Mouse (Mus musculus): ENCODE results near the gene Mpp6. TPM values are rescaled to one million over a fixed set of nuclear protein-coding genes. Genes with fewer than 3 reads are reported as not detected.

The Mpp6 gene
- polyA plus RNA-seq, 1 experiment from 2014 or later, result 82.8 TPM

- WGBS, result 62% methylated on average over 5 of the region's 5 CpGs
- no peaks in the 10 kb centered on the region for H3K27me3 ChIP-seq (ENCODE audit: control insufficient read depth, insufficient read depth, low read length)
- H3K36me3 ChIP-seq (ENCODE audit: control insufficient read depth, insufficient read depth, low read length), result no peaks in the 10 kb centered on the region
- ATAC-seq (ENCODE audit: insufficient number of reproducible peaks, low FRiP score, low TSS enrichment, low read depth) (no peak), DNase-seq (ENCODE audit: low spot score) (no peak)
- no peak overlapping the region for H3K4me3 ChIP-seq (ENCODE audit: low read depth, low read length)
- H3K4me1 ChIP-seq (ENCODE audit: control insufficient read depth, insufficient read depth, low read length), result peaks cover 3% of the 10 kb centered on the region; the same call in 1 of the 2 replicates
- no peaks in the 10 kb centered on the region for H3K9me3 ChIP-seq (ENCODE audit: control insufficient read depth, low read length)
- no peak overlapping the region for H3K27ac ChIP-seq (replicated peaks; ENCODE audit: low read depth, low read length)
- H3K4me2 ChIP-seq (ENCODE audit: low read depth, severe bottlenecking), result no peak overlapping the region
- H3K9ac ChIP-seq (ENCODE audit: low read length), result no peak overlapping the region
Observed at GRCm38 (mm10) chr6:50222351-50222750, 112.3 kb downstream of the Mpp6 start.

- Histone ChIP-seq H3K27me3 (ENCODE audit: control insufficient read depth, insufficient read depth, low read length) (no peaks in the 10 kb centered on the region), H3K4me1 (ENCODE audit: control insufficient read depth, insufficient read depth, low read length) (peaks cover 3% of the 10 kb centered on the region; the same call in 1 of the 2 replicates)
- 78% methylated on average over 5 of the region's 5 CpGs for WGBS
Observed at GRCm38 (mm10) chr6:50222986-50223385, 112.9 kb downstream of the Mpp6 start.

GRCm38 (mm10) chr6:50223606-50224005 is 113.6 kb downstream of the Mpp6 start:
- Histone ChIP-seq H3K4me2 (ENCODE audit: low read depth, severe bottlenecking) (no peak overlapping the region), H3K4me1 (ENCODE audit: control insufficient read depth, insufficient read depth, low read length) (peaks cover under 1% of the 10 kb centered on the region; the same call in 1 of the 2 replicates), H3K9ac (ENCODE audit: low read length) (no peak overlapping the region), H3K27me3 (ENCODE audit: control insufficient read depth, insufficient read depth, low read length) (no peaks in the 10 kb centered on the region), H3K27ac (replicated peaks; ENCODE audit: low read depth, low read length) (no peak overlapping the region), H3K4me3 (ENCODE audit: low read depth, low read length) (no peak overlapping the region), H3K36me3 (ENCODE audit: control insufficient read depth, insufficient read depth, low read length) (no peaks in the 10 kb centered on the region), H3K9me3 (ENCODE audit: control insufficient read depth, low read length) (no peaks in the 10 kb centered on the region)
- WGBS, result 85% methylated on average over 4 of the region's 4 CpGs
- ATAC-seq (ENCODE audit: insufficient number of reproducible peaks, low FRiP score, low TSS enrichment, low read depth), result no peak
- no peak for DNase-seq (ENCODE audit: low spot score)

More at GRCm38 (mm10) chr6:50222986-50223385, 112.9 kb downstream of the Mpp6 start:
- no peak overlapping the region for H3K27ac ChIP-seq (replicated peaks; ENCODE audit: low read depth, low read length)
- H3K4me2 ChIP-seq (ENCODE audit: low read depth, severe bottlenecking), result no peak overlapping the region
- DNase-seq (ENCODE audit: low spot score) (no peak), ATAC-seq (ENCODE audit: insufficient number of reproducible peaks, low FRiP score, low TSS enrichment, low read depth) (no peak)
- no peaks in the 10 kb centered on the region for H3K9me3 ChIP-seq (ENCODE audit: control insufficient read depth, low read length)
- no peaks in the 10 kb centered on the region for H3K36me3 ChIP-seq (ENCODE audit: control insufficient read depth, insufficient read depth, low read length)
- no peak overlapping the region for H3K4me3 ChIP-seq (ENCODE audit: low read depth, low read length)
- no peak overlapping the region for H3K9ac ChIP-seq (ENCODE audit: low read length)

- DNase-seq (ENCODE audit: low spot score) (no peak), ATAC-seq (ENCODE audit: insufficient number of reproducible peaks, low FRiP score, low TSS enrichment, low read depth) (no peak)
- no peak overlapping the region for H3K27ac ChIP-seq (replicated peaks; ENCODE audit: low read depth, low read length)
- no peak overlapping the region for H3K4me2 ChIP-seq (ENCODE audit: low read depth, severe bottlenecking)
- H3K27me3 ChIP-seq (ENCODE audit: control insufficient read depth, insufficient read depth, low read length), result no peaks in the 10 kb centered on the region
- no peak overlapping the region for H3K9ac ChIP-seq (ENCODE audit: low read length)
- H3K4me3 ChIP-seq (ENCODE audit: low read depth, low read length), result no peak overlapping the region
- no peaks in the 10 kb centered on the region for H3K4me1 ChIP-seq (ENCODE audit: control insufficient read depth, insufficient read depth, low read length)
- 92% methylated on average over 5 of the region's 5 CpGs for WGBS
- no peaks in the 10 kb centered on the region for H3K36me3 ChIP-seq (ENCODE audit: control insufficient read depth, insufficient read depth, low read length)
- no peaks in the 10 kb centered on the region for H3K9me3 ChIP-seq (ENCODE audit: control insufficient read depth, low read length)
Observed at GRCm38 (mm10) chr6:50225232-50225631, 115.2 kb downstream of the Mpp6 start.

- H3K9me3 ChIP-seq (ENCODE audit: control insufficient read depth, low read length), result no peaks in the 10 kb centered on the region
- no peaks in the 10 kb centered on the region for H3K4me1 ChIP-seq (ENCODE audit: control insufficient read depth, insufficient read depth, low read length)
- H3K4me3 ChIP-seq (ENCODE audit: low read depth, low read length), result no peak overlapping the region
- DNase-seq (ENCODE audit: low spot score) (no peak), ATAC-seq (ENCODE audit: insufficient number of reproducible peaks, low FRiP score, low TSS enrichment, low read depth) (no peak)
- 87% methylated on average over 5 of the region's 5 CpGs for WGBS
- H3K9ac ChIP-seq (ENCODE audit: low read length), result no peak overlapping the region
- no peak overlapping the region for H3K4me2 ChIP-seq (ENCODE audit: low read depth, severe bottlenecking)
- H3K27me3 ChIP-seq (ENCODE audit: control insufficient read depth, insufficient read depth, low read length), result no peaks in the 10 kb centered on the region
- H3K36me3 ChIP-seq (ENCODE audit: control insufficient read depth, insufficient read depth, low read length), result no peaks in the 10 kb centered on the region
- H3K27ac ChIP-seq (replicated peaks; ENCODE audit: low read depth, low read length), result no peak overlapping the region
Observed at GRCm38 (mm10) chr6:50228180-50228579, 118.1 kb downstream of the Mpp6 start.

GRCm38 (mm10) chr6:50231288-50231687 is 121.2 kb downstream of the Mpp6 start:
- no peak overlapping the region for H3K4me2 ChIP-seq (ENCODE audit: low read depth, severe bottlenecking)
- no peaks in the 10 kb centered on the region for H3K4me1 ChIP-seq (ENCODE audit: control insufficient read depth, insufficient read depth, low read length)
- no peak for ATAC-seq (ENCODE audit: insufficient number of reproducible peaks, low FRiP score, low TSS enrichment, low read depth)
- WGBS, result 93% methylated on average over 5 of the region's 5 CpGs
- H3K27me3 ChIP-seq (ENCODE audit: control insufficient read depth, insufficient read depth, low read length), result no peaks in the 10 kb centered on the region
- no peak overlapping the region for H3K4me3 ChIP-seq (ENCODE audit: low read depth, low read length)
- no peak overlapping the region for H3K9ac ChIP-seq (ENCODE audit: low read length)
- no peaks in the 10 kb centered on the region for H3K9me3 ChIP-seq (ENCODE audit: control insufficient read depth, low read length)
- no peak overlapping the region for H3K27ac ChIP-seq (replicated peaks; ENCODE audit: low read depth, low read length)
- H3K36me3 ChIP-seq (ENCODE audit: control insufficient read depth, insufficient read depth, low read length), result no peaks in the 10 kb centered on the region
- no peak for DNase-seq (ENCODE audit: low spot score)

GRCm38 (mm10) chr6:50232984-50233383 is 122.9 kb downstream of the Mpp6 start:
- Histone ChIP-seq H3K36me3 (ENCODE audit: control insufficient read depth, insufficient read depth, low read length) (no peaks in the 10 kb centered on the region), H3K9ac (ENCODE audit: low read length) (no peak overlapping the region), H3K9me3 (ENCODE audit: control insufficient read depth, low read length) (no peaks in the 10 kb centered on the region), H3K4me3 (ENCODE audit: low read depth, low read length) (no peak overlapping the region), H3K4me2 (ENCODE audit: low read depth, severe bottlenecking) (no peak overlapping the region), H3K27ac (replicated peaks; ENCODE audit: low read depth, low read length) (no peak overlapping the region), H3K4me1 (ENCODE audit: control insufficient read depth, insufficient read depth, low read length) (no peaks in the 10 kb centered on the region), H3K27me3 (ENCODE audit: control insufficient read depth, insufficient read depth, low read length) (no peaks in the 10 kb centered on the region)
- WGBS, result 66% methylated on average over 1 of the region's 1 CpGs
- no peak for DNase-seq (ENCODE audit: low spot score)
- no peak for ATAC-seq (ENCODE audit: insufficient number of reproducible peaks, low FRiP score, low TSS enrichment, low read depth)

GRCm38 (mm10) chr6:50237963-50238362 is 127.9 kb downstream of the Mpp6 start:
- no peak for ATAC-seq (ENCODE audit: insufficient number of reproducible peaks, low FRiP score, low TSS enrichment, low read depth)
- 76% methylated on average over 2 of the region's 2 CpGs for WGBS

GRCm38 (mm10) chr6:50239902-50240301 is 129.9 kb downstream of the Mpp6 start:
- Histone ChIP-seq H3K9ac (ENCODE audit: low read length) (no peak overlapping the region), H3K27me3 (ENCODE audit: control insufficient read depth, insufficient read depth, low read length) (no peaks in the 10 kb centered on the region), H3K9me3 (ENCODE audit: control insufficient read depth, low read length) (no peaks in the 10 kb centered on the region), H3K4me1 (ENCODE audit: control insufficient read depth, insufficient read depth, low read length) (no peaks in the 10 kb centered on the region), H3K27ac (replicated peaks; ENCODE audit: low read depth, low read length) (no peak overlapping the region), H3K36me3 (ENCODE audit: control insufficient read depth, insufficient read depth, low read length) (no peaks in the 10 kb centered on the region), H3K4me3 (ENCODE audit: low read depth, low read length) (no peak overlapping the region), H3K4me2 (ENCODE audit: low read depth, severe bottlenecking) (no peak overlapping the region)
- ATAC-seq (ENCODE audit: insufficient number of reproducible peaks, low FRiP score, low TSS enrichment, low read depth) (no peak), DNase-seq (ENCODE audit: low spot score) (no peak)
- WGBS, result 89% methylated on average over 2 of the region's 2 CpGs

More at GRCm38 (mm10) chr6:50237963-50238362, 127.9 kb downstream of the Mpp6 start:
- no peaks in the 10 kb centered on the region for H3K4me1 ChIP-seq (ENCODE audit: control insufficient read depth, insufficient read depth, low read length)
- DNase-seq (ENCODE audit: low spot score), result no peak
- H3K9me3 ChIP-seq (ENCODE audit: control insufficient read depth, low read length), result no peaks in the 10 kb centered on the region
- no peak overlapping the region for H3K27ac ChIP-seq (replicated peaks; ENCODE audit: low read depth, low read length)
- H3K9ac ChIP-seq (ENCODE audit: low read length), result no peak overlapping the region
- H3K27me3 ChIP-seq (ENCODE audit: control insufficient read depth, insufficient read depth, low read length), result no peaks in the 10 kb centered on the region
- no peaks in the 10 kb centered on the region for H3K36me3 ChIP-seq (ENCODE audit: control insufficient read depth, insufficient read depth, low read length)
- no peak overlapping the region for H3K4me2 ChIP-seq (ENCODE audit: low read depth, severe bottlenecking)
- H3K4me3 ChIP-seq (ENCODE audit: low read depth, low read length), result no peak overlapping the region

Measured in limb, embryonic 11.5 days (tissue).